Mouse (Mus musculus): Measurements from ENCODE around the gene Eras. TPM values are rescaled to one million over a fixed set of nuclear protein-coding genes. Genes with fewer than 3 reads are reported as not detected.

Gene Eras
- not detected in 2 replicates for polyA plus RNA-seq (2015; fragmentation: Nextera tagmentation; extraction: Ambion mirVana)

DNA sequence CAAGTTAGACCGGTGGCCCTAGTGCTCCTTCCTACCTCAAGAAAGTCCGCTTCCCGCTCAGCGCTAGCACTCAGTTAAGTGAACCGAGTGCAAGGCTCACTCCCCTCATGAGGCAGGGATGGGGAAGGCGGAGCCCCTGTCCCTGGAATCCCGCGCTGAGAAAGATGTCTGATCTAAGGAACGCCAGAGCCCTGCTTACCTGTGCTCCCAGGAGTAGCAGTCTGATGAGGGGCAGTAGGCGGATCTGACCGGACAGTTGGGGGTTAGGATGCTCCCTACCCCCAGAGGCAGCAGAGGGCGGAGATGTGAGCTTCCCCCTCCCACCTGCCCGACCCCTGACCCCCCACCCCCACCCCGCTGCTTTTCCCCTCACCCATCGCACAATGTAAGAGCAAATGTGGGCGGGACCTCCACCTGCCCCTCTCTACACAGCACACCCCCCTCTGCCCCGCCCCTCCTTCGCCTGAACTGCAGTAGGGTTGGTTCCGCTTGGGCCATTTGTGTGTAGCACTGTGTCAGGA lies at the start of gene Eras:
Gene Eras, minus strand, starts transcription at position 338 of the 521 bp plus-strand sequence.
- H3K27ac ChIP-seq, result no peak within 1 kb of the TSS
- 17% methylated on average over 17 of the region's 19 CpGs for WGBS
- H3K4me3 ChIP-seq, result no peak within 1 kb of the TSS
- ATAC-seq (ENCODE audit: borderline replicate concordance, extremely low read depth, low FRiP score, low TSS enrichment), result no peak
- no peaks in the 10 kb centered on the region for H3K4me1 ChIP-seq
- H3K4me2 ChIP-seq, result no peak within 1 kb of the TSS
- peaks cover 41% of the 10 kb centered on the region for H3K27me3 ChIP-seq
- no peaks in the 10 kb centered on the region for H3K9me3 ChIP-seq
- H3K36me3 ChIP-seq, result 0 out of 2 replicates have a peak, but pooled peaks cover 1% of the 10 kb centered on the region
- no peak within 1 kb of the TSS for H3K9ac ChIP-seq

DNA sequence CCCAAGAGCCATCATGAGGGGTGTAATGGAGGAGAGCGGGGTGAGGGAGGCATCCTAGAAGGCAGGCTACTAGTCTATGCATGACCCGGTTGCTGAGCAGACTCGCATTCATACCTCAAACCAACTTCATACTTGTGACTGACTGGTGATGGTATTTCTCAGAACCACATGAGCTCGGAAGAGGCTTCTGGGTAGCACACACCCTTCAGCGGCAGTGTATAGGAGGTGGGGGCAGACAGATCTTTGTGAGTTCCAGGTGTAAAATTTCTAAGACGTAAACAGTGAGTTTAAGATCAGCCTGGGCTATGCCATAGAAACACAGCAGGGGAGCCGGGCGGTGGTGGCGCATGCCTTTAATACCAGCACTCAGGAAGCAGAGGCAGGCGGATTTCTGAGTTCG lies 49.5 kb upstream of the Eras start, which contains the start of gene Gata1:
Gene Gata1, minus strand, starts transcription at position 180 of the 400 bp plus-strand sequence.
- no peaks in the 10 kb centered on the region for H3K36me3 ChIP-seq
- H3K9me3 ChIP-seq, result no peaks in the 10 kb centered on the region
- H3K4me1 ChIP-seq, result no peaks in the 10 kb centered on the region
- no peak within 1 kb of the TSS for H3K9ac ChIP-seq
- H3K27ac ChIP-seq, result no peak within 1 kb of the TSS
- no peak within 1 kb of the TSS for H3K4me2 ChIP-seq
- no peaks in the 10 kb centered on the region for H3K27me3 ChIP-seq
- H3K4me3 ChIP-seq, result no peak within 1 kb of the TSS
- ATAC-seq (ENCODE audit: borderline replicate concordance, extremely low read depth, low FRiP score, low TSS enrichment), result no peak
- 86% methylated on average over 11 of the region's 11 CpGs for WGBS

DNA sequence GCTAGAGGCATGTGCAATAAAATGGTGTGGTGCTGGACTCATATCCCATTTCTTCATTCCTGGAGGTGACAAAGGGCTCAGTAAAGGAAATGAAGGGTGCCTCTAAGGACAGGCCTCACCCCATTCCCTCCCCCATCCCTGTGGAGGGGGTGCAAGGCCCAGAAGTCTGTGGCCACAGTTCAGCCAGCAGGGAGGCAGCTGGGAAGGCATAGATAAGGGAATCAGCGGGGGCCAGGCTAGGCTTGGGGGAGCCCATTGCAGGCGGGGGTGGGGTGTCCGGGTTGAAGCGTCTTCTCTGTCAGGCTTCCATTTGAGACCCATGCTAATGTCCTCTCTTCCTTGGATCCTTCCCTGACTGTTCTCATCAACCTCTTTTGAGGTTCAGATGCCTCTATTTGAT lies 42.9 kb upstream of the Eras start:
- no peaks in the 10 kb centered on the region for H3K4me1 ChIP-seq
- H3K27me3 ChIP-seq, result no peaks in the 10 kb centered on the region
- H3K27ac ChIP-seq, result no peak overlapping the region
- no peaks in the 10 kb centered on the region for H3K9me3 ChIP-seq
- no peaks in the 10 kb centered on the region for H3K36me3 ChIP-seq
- no peak overlapping the region for H3K4me2 ChIP-seq
- H3K4me3 ChIP-seq, result no peak overlapping the region
- WGBS, result 36% methylated on average over 4 of the region's 4 CpGs
- peak; percentile 65; the same call in 1 of the 2 replicates for ATAC-seq (ENCODE audit: borderline replicate concordance, extremely low read depth, low FRiP score, low TSS enrichment)
- H3K9ac ChIP-seq, result no peak overlapping the region

DNA sequence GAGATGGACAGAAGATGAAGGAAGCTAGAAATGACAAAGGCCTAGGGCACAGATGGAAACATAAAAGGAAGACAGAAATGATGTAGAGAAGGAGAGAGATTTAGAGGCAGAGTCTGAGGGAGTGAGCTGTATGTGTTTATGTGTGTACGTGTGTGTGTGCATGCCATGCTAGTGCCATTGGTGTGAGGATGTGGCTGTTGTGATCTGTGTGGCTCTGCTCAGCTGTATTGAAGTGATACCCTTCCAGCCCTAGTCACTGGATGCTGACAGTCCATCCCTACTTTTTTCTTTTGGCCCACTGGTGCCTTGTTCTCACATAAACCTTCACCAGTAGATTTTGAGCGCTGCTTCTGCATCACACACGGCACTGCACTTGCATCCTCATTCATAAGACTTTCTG lies 40.5 kb upstream of the Eras start:
- H3K4me3 ChIP-seq, result no peak overlapping the region
- H3K27ac ChIP-seq, result no peak overlapping the region
- WGBS, result 68% methylated on average over 3 of the region's 3 CpGs
- H3K36me3 ChIP-seq, result no peaks in the 10 kb centered on the region
- H3K9me3 ChIP-seq, result no peaks in the 10 kb centered on the region
- H3K9ac ChIP-seq, result no peak overlapping the region
- no peaks in the 10 kb centered on the region for H3K4me1 ChIP-seq
- no peak overlapping the region for H3K4me2 ChIP-seq
- no peak for ATAC-seq (ENCODE audit: borderline replicate concordance, extremely low read depth, low FRiP score, low TSS enrichment)
- H3K27me3 ChIP-seq, result no peaks in the 10 kb centered on the region

DNA sequence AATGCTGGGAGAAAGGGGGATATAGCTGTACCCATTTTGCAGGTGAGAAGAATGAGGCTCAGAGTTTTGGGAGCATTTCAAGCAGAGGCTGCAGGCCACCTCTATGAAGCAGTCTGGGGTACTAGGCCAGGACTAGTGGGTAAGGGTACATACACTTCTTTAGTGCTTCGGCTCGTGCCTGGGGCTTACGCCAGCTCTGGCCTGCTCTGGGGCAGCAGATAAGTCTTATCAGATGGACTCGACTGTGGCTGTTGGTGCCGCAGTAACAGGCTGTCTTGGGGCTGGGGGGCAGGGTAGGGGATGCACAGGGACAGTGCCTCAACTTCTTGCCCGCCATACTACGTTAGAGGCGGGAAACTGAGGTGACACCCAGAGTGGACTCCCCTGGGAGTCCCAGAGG lies 39.8 kb upstream of the Eras start:
- Histone ChIP-seq H3K4me1 (no peaks in the 10 kb centered on the region), H3K27ac (no peak overlapping the region), H3K9ac (no peak overlapping the region), H3K36me3 (no peaks in the 10 kb centered on the region), H3K9me3 (no peaks in the 10 kb centered on the region), H3K4me2 (no peak overlapping the region), H3K27me3 (no peaks in the 10 kb centered on the region), H3K4me3 (no peak overlapping the region)
- 72% methylated on average over 8 of the region's 8 CpGs for WGBS
- ATAC-seq (ENCODE audit: borderline replicate concordance, extremely low read depth, low FRiP score, low TSS enrichment), result no peak

DNA sequence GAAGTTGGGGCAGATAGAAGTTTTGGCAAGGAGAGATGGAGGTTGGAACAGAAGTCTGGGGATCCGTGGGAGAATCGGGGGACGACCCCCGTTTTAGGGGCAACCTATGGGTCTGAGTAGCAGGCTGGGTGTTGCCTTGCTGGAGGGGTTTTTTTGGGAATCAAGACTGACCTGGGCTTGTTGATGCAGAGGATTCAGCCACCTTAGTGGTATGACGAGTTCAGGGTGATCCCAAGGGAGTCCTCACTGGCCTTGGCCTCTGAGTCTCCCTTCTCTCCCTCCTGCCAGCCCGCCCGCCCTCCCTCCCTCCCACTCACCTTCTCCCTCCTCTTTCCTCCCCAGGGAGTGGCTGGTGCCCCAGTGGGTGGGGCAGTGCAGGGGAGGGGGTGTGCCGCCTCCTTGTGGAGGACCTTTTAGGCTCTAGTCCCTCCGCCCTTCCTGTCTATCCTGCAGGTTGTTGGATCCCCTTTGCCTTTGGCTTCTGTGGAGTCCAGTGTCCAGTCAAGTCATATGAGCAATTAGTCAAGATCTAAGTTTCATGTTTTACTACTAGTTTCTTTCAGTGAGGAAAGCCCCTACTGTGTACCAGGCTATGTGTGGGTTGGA lies 39.3 kb upstream of the Eras start:
- Histone ChIP-seq H3K36me3 (no peaks in the 10 kb centered on the region), H3K27me3 (no peaks in the 10 kb centered on the region), H3K4me3 (no peak overlapping the region), H3K9ac (no peak overlapping the region), H3K4me2 (no peak overlapping the region), H3K4me1 (no peaks in the 10 kb centered on the region), H3K27ac (no peak overlapping the region), H3K9me3 (no peaks in the 10 kb centered on the region)
- WGBS, result 61% methylated on average over 9 of the region's 9 CpGs
- ATAC-seq (ENCODE audit: borderline replicate concordance, extremely low read depth, low FRiP score, low TSS enrichment), result no peak

DNA sequence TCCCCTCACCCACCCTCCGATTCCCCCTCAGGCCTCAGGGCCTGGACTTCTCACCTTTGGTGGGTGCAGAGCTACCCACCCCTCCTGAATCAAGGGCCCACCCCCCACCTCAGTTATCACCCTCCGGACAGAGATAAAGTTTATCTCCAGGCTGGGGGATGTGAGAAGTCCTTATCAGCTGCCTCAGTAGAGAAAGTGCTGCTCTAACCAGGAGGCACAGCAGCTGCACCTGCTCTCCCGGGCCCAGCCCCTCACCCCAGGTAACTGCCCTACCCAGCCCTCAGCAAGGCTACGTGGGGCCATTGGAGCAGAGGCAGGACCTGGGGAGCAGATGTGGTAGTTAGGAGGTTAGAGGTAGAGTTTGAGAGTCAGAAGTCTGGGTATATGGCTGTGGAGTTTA lies 37.8 kb upstream of the Eras start:
- ATAC-seq (ENCODE audit: borderline replicate concordance, extremely low read depth, low FRiP score, low TSS enrichment), result no peak
- no peak overlapping the region for H3K4me3 ChIP-seq

DNA sequence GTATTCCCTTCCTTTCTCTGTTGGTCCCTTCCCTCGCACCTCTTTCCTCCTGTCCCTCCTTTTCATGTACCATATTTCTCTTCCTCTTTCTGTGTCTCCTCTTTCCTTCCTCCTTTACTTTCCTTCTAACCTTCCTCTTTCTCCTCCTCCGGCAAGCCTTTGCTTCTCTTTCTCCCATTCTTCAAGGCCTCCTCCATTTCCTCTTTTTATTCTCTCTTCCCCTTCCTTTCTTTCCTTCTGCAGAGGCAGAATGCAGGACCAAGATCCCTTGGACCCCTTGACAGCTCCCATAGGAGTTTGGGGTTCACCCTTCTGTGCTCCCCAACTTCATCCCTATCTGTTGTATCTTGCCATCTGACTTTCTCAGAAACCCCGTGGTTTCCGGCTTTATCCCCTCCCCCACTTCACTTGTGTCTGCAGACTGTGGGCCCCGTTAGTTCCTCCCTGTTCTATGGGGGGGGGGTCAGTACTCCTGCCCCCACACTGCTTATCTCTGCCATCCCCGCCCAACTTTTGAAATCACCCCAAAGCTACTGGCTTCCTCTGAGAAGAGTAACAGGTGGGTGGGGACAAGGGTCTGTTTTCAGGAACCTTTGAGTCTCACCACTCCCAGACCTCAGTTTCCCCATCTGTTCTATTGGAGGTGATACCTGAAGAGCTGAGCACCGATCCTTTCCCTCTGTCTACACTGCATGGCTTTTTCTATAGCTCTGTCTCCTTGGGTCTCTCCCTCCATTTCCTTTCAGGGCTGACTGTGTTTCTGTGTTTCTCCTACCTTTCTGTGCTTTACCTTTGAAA lies 35.6 kb upstream of the Eras start:
- Histone ChIP-seq H3K27me3 (no peaks in the 10 kb centered on the region), H3K4me2 (no peak overlapping the region), H3K4me3 (no peak overlapping the region), H3K9ac (no peak overlapping the region), H3K9me3 (no peaks in the 10 kb centered on the region), H3K4me1 (no peaks in the 10 kb centered on the region), H3K36me3 (no peaks in the 10 kb centered on the region), H3K27ac (no peak overlapping the region)
- WGBS, result 60% methylated on average over 7 of the region's 7 CpGs
- no peak for ATAC-seq (ENCODE audit: borderline replicate concordance, extremely low read depth, low FRiP score, low TSS enrichment)

More for the DNA sequence above, 37.8 kb upstream of the Eras start:
- Histone ChIP-seq H3K9me3 (no peaks in the 10 kb centered on the region), H3K4me2 (no peak overlapping the region), H3K27ac (no peak overlapping the region), H3K36me3 (no peaks in the 10 kb centered on the region), H3K4me1 (no peaks in the 10 kb centered on the region), H3K27me3 (no peaks in the 10 kb centered on the region), H3K9ac (no peak overlapping the region)
- WGBS, result 49% methylated on average over 4 of the region's 4 CpGs

DNA sequence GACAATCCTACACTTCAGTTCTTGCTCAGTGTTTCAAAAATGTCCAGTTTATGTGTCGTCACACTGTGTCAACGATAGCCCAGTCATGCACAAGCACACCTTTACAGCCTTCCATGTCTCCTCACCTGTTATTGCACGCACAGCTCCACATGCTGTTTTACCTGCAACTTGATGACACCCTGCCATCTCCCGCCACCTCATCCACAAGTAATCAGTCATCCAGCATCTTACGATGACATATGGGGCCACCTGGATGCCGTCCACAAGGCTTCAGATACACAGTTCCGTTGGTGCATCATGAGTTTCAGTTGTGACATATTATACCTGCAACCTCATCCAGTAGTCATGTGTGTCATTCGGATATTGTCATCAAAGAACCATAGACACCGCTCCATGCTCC lies 30.5 kb upstream of the Eras start:
- Histone ChIP-seq H3K36me3 (no peaks in the 10 kb centered on the region), H3K4me2 (no peak overlapping the region), H3K9ac (no peak overlapping the region), H3K4me1 (no peaks in the 10 kb centered on the region), H3K27ac (no peak overlapping the region), H3K27me3 (no peaks in the 10 kb centered on the region), H3K9me3 (no peaks in the 10 kb centered on the region), H3K4me3 (no peak overlapping the region)
- WGBS, result 89% methylated on average over 9 of the region's 9 CpGs
- ATAC-seq (ENCODE audit: borderline replicate concordance, extremely low read depth, low FRiP score, low TSS enrichment), result no peak

DNA sequence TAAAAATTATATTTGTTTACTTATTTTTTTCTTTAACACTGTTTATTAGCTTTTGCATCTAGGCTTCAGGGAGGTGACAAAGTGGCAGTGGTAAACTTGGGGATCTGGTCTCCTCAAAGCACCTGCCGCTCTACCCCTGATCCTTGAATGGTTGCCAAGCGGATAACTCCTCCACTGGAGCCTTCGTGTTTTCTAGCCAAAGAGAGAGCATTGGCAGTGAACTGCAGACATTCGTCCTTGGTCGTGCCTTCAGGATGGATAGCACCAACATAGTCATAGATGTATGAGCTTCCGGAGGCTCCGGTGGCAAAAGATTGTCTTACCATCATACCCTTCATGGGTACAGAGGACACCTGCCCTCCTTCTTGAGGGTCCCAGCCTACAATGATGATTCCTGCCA lies 21.7 kb upstream of the Eras start:
- H3K4me1 ChIP-seq, result no peaks in the 10 kb centered on the region
- H3K4me3 ChIP-seq, result no peak overlapping the region
- no peak overlapping the region for H3K4me2 ChIP-seq
- H3K9ac ChIP-seq, result no peak overlapping the region
- H3K9me3 ChIP-seq, result no peaks in the 10 kb centered on the region
- no peak for ATAC-seq (ENCODE audit: borderline replicate concordance, extremely low read depth, low FRiP score, low TSS enrichment)
- H3K36me3 ChIP-seq, result no peaks in the 10 kb centered on the region
- H3K27me3 ChIP-seq, result no peaks in the 10 kb centered on the region
- WGBS, result 83% methylated on average over 7 of the region's 7 CpGs
- no peak overlapping the region for H3K27ac ChIP-seq

DNA sequence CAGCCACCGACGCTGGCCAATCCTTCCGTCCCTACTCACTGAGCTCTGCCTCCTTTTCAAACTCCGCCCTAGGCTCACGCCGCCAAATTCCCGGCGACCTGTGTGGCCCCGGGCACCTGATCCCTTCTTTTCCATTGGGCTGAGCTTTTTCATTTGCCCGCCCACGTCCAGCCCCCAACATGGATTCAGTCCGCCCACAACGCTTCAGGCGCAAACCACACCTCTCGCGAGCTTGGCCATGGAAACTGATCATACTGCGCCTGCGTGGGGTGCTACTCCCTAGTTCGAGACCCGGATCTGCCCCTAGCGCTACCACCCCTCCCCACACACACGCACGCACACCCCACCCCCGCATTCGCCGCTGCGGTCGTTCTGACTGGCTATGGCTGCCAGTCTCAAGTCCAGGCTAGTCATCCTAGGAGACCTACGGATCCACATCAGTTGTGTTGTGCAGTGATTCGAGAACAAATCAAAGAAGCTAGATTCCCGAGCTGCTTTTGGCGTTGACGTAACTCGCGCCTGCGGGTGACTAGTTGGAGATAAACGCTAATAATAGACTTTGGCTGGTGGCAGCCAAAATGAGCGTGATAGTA lies 19.6 kb upstream of the Eras start:
- peak overlapping the region; percentile 53 for H3K4me3 ChIP-seq
- 0 out of 2 replicates have a peak overlapping the region, but pooled peaks have one; percentile 19 for H3K27ac ChIP-seq
- WGBS, result 13% methylated on average over 38 of the region's 38 CpGs
- peak overlapping the region; percentile 56 for H3K4me2 ChIP-seq
- H3K9me3 ChIP-seq, result no peaks in the 10 kb centered on the region
- no peaks in the 10 kb centered on the region for H3K4me1 ChIP-seq
- ATAC-seq (ENCODE audit: borderline replicate concordance, extremely low read depth, low FRiP score, low TSS enrichment), result peak; percentile 99
- peak overlapping the region; percentile 42; the same call in 1 of the 2 replicates for H3K9ac ChIP-seq
- no peaks in the 10 kb centered on the region for H3K27me3 ChIP-seq
- no peaks in the 10 kb centered on the region; the same call in 1 of the 2 replicates for H3K36me3 ChIP-seq
